Mouse (Mus musculus) embryo, embryonic 10 days (tissue): Measurements from ENCODE around the gene Brd4.

Source experiments
- DNase-seq: peaks from one replicate; pipeline ENCODE4 v3.0.0-alpha.2; 2015; ENCODE audit warnings: low spot score

Gene Brd4

GRCm38 (mm10) chr17:32166687-32167086, 117.8 kb downstream of the Brd4 start, which contains the start of gene Notch3:
Notch3 (minus strand) TSS chr17:32166852.
- DNase-seq = peak; percentile 86

- peak; percentile 91 for DNase-seq
Observed at GRCm38 (mm10) chr17:32165803-32166595, 118.5 kb downstream of the Brd4 start.

GRCm38 (mm10) chr17:32165266-32165802, 119.2 kb downstream of the Brd4 start:
- no peak for DNase-seq

- no peak for DNase-seq
Observed at GRCm38 (mm10) chr17:32164780-32165179, 119.7 kb downstream of the Brd4 start.

GRCm38 (mm10) chr17:32163910-32164650, 120.4 kb downstream of the Brd4 start:
- no peak for DNase-seq

- peak; percentile 86 for DNase-seq
Observed at GRCm38 (mm10) chr17:32162112-32162850, 122.2 kb downstream of the Brd4 start.

- DNase-seq = no peak
Observed at GRCm38 (mm10) chr17:32160882-32161281, 123.6 kb downstream of the Brd4 start.

- no peak for DNase-seq
Observed at GRCm38 (mm10) chr17:32158841-32159240, 125.7 kb downstream of the Brd4 start.

GRCm38 (mm10) chr17:32146718-32147117, 137.8 kb downstream of the Brd4 start:
- DNase-seq = no peak
